Mouse (Mus musculus) retina, postnatal 7 days (tissue): ENCODE results near the gene Arl4c.

Experiments
- DNase-seq: peaks from one replicate; pipeline ENCODE4 v3.0.0-alpha.2; 2012; ENCODE audit warnings: low read depth, low spot score

Arl4c gene

GRCm38 (mm10) chr1:88701870-88702661, at the start of gene Arl4c:
TSS of gene Arl4c (minus strand) at chr1:88702221.
- DNase-seq: peak; percentile 67

DNA sequence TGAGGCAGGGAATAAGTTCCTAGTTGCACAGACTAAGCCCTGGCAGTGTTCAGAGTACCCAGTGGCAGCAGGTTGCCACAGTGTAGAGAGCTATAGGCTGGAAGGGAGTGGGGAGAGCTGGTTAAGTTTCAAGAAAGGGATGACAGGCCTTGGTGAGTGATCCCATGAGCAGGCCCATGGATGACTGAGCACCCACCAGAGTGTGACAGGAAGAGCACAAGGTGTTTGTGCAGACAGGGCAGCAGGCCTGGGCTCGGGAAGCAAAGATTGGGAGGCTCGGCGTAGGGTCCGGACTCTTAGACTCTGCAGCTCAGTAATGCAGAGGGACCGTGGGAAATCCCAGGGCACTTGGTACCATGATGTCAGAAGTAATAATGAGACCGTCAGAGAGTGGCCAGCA, 49.3 kb upstream of the Arl4c start:
- DNase-seq: no peak

- no peak for DNase-seq
These were observed 48.6 kb upstream of the Arl4c start for GRCm38 (mm10) chr1:88750576-88750975.

DNA sequence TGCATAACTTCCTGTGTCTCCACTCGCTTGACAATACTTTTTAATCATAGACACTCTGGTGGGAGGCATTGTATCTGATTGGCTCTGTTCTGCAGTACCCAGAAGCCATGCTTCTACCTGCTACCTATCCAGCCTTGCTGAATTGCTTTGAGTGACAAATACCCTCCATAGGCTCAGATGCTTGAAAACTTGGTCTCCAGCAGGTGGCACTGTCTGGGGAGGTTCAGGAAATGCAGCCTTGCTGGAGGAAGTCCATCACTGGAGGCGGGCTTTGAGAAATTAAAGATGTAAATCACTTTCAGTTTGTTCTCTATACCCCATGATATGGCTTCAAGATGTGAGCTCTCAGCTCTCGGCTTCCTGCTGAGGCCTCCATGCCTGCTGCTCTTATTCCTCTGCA, 48.1 kb upstream of the Arl4c start:
- DNase-seq: no peak

- no peak for DNase-seq
These were observed 47.1 kb upstream of the Arl4c start for GRCm38 (mm10) chr1:88749106-88749505.

DNA sequence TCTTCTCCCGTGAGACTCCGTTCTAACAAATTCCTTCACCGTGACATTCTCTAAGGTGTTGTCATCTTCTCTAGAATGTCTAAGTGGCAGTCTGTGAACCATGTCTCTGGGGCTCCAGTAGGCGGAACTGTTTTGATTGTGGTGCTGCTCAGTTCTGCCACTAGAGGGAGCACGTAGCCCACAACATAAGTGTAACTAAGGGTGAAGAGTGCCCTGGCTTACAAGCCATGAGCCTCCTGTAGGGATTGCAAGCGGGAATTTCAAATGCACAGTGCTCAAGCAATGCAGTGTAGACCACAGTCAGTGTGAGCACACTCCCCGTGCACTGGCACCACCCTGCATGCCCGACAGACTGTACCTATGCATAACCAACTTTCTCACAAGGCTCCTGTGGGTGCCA, 43.2 kb upstream of the Arl4c start:
- DNase-seq: peak; percentile 87

GRCm38 (mm10) chr1:88744261-88744660, 42.2 kb upstream of the Arl4c start:
- no peak for DNase-seq

DNA sequence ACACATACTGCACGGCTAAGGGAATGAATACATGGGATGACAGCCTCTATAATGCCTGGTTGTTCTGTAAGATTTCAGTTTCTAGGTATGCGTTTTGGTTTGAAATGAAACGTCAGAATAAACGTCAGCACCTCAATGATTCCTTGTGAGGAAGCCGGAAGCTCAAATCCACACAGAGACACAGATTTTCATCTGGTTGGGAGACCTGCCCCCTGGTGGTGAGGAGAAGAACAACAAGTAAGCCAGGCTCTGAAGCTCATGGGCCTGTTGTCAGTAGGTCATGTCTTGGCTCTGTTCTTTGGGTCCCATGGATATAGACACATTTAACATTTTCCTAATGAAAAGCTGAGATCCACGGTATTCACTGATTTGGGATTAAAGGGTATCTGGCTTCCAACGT, 40.4 kb upstream of the Arl4c start:
- DNase-seq: peak; percentile 47

DNA sequence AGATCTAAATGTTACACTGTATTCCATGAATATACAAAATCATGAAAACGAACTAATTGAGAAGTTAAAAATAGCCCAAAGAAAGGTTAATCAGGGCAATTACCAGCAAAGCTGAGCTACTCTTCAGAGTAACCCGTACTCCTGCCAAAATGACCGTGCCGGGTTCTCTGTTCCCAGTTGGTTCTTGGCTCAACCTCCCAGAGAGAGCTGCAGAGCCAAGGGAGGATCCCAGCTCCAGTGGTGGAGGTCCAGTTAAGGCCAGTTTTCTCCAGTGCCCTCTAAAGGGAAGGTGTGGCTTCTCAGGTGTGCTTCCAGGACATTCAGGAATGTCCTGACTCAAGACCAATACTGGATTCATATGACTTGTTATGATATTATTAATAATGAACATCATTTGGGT, 37.5 kb upstream of the Arl4c start:
- DNase-seq: no peak

DNA sequence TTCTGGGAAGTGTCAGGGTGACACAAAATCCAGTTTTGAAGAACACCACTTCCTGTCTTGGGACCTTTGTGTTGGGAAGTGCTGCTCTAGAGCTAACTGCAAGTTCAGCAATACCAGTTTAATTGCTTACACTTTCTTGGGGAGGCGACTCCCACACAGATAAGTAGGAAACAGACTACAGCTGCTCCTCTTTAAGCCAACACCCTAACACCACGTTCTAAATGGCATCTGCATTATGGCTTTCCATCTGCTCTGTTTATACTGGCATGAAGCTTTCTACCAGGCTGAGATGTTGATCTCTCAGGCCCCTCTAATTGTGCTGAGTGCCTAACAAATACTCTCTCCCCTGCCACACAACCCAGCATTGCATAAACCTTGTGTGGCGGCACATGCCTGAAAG, 36.9 kb upstream of the Arl4c start:
- DNase-seq: no peak

GRCm38 (mm10) chr1:88729496-88729895, 27.5 kb upstream of the Arl4c start:
- DNase-seq: no peak

DNA sequence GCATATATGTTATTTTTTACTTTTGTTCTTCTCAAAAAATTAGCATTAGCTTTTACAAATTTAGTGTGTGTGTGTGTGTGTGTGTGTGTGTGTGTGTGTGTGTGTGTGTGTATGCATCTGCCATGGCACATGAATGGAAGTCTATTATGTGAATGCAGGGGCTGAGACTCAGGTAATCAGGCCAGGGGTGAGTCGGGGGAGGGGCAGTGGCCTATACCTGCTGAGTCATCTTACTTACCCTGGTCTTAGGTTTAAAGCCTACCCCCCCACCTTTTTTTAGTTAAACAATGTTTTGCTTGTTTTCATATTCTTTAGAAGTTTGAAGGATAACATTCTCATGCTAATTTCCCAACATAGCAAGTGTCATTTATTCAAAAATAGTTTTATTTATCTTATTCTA, 25.3 kb upstream of the Arl4c start:
- no peak for DNase-seq

- no peak for DNase-seq
These were observed 23.7 kb upstream of the Arl4c start for GRCm38 (mm10) chr1:88725716-88726115.

GRCm38 (mm10) chr1:88720626-88721229, 18.7 kb upstream of the Arl4c start:
- DNase-seq: no peak

DNA sequence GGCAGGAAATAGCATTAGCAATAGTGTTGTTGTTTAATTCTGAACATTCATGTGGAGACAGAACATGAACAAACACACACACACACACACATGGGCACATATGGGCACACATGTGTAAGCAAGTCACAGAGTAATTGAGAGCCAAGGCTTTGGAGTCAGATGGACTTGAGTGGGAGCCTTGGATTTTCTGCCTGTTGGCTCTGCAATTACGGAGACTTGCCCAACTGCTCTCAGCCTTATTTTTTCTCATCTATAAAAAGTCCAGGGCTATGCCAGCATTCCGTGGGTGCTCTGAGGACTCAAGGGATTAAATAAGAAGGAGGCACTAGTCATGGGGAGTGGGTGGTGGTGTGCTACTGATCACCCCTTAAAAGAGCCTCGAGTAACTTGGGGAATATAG, 16.5 kb upstream of the Arl4c start:
- DNase-seq: no peak

GRCm38 (mm10) chr1:88717736-88718135, 15.7 kb upstream of the Arl4c start:
- DNase-seq: no peak

GRCm38 (mm10) chr1:88712011-88712410, 10.0 kb upstream of the Arl4c start:
- DNase-seq: no peak

GRCm38 (mm10) chr1:88708646-88709305, 6.8 kb upstream of the Arl4c start:
- no peak for DNase-seq

GRCm38 (mm10) chr1:88708191-88708590, 6.2 kb upstream of the Arl4c start:
- no peak for DNase-seq

GRCm38 (mm10) chr1:88707536-88707935, 5.5 kb upstream of the Arl4c start:
- no peak for DNase-seq

DNA sequence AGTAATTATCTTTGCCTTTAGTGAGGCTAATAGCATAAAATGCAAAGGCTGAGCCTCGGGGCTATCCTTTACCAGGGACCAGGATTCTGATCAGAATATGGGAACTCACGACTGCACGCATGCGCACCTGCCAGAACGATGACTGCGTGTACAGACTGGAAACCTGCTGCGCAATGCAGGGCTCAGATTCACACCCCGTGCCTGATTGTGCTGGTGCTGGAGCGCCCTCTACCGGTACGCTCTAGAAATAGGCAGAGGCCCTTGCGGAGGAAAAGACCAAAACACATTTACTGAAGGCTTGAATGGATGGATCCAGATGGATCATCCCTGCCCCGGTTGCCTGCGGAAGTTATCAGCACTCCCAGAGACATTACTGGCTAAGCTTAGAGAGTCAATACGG, 3.8 kb upstream of the Arl4c start:
- DNase-seq: peak; percentile 84

GRCm38 (mm10) chr1:88705050-88705449, 3.0 kb upstream of the Arl4c start:
- DNase-seq: no peak
